Mouse (Mus musculus): ENCODE results near the gene Lefty1. TPM values are rescaled to one million over a fixed set of nuclear protein-coding genes. Genes with fewer than 3 reads are reported as not detected.

Lefty1 gene
- polyA plus RNA-seq, 1 experiment from 2014 or later, result 0.51 TPM

DNA sequence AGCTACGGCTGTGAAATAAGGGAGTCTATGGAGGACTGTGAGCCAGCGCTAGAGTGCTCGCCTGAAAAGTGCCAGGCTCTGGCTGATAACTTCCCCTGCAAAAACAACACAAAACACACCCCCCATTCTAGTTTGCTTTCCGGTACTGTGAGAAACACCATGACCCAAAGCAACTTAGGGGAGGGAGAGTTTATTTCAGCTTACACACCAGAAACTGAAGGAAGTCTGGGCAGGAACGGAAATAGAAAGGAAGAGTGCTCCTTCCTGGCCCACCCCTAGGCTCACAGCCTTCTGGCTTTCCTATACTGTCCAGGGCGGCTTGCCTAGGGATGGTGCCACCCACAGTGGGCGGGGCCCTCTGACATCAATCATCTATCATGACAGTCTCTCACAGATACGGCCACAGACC, 22.2 kb downstream of the Lefty1 start:
- WGBS, result 78% methylated on average over 8 of the region's 8 CpGs
- Histone ChIP-seq H3K27me3 (ENCODE audit: control insufficient read depth, insufficient read depth, low read length) (no peaks in the 10 kb centered on the region), H3K27ac (ENCODE audit: low read depth, low read length) (no peak overlapping the region), H3K36me3 (ENCODE audit: control insufficient read depth, insufficient read depth, low read length) (no peaks in the 10 kb centered on the region; the same call in 1 of the 2 replicates), H3K9ac (ENCODE audit: low read depth, low read length) (no peak overlapping the region), H3K9me3 (ENCODE audit: control insufficient read depth, low read length) (no peaks in the 10 kb centered on the region), H3K4me3 (ENCODE audit: low read length) (no peak overlapping the region), H3K4me2 (replicated peaks; ENCODE audit: low read depth, low read length) (no peak overlapping the region), H3K4me1 (ENCODE audit: control insufficient read depth, insufficient read depth, low read length) (no peaks in the 10 kb centered on the region)
- 0 out of 2 replicates have a peak, but pooled peaks have one; percentile 50 for ATAC-seq (ENCODE audit: low FRiP score, low TSS enrichment)

DNA sequence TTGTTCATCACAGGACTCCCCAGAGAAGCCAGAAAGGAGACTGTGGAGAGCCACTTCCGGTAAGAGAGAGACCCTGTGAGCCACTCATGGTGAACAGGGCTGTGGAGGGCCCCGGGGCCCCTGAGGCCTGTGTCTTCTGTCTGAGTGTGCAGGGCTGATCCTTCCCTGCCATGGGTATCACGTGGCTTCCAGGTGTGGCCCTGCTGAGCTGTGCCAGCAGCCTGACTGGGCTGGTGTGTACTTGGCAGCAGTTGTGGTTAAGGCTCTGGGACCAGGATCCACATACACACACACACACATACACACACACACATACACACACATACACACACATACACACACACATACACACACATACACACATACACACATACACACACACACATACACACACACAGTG, 23.2 kb downstream of the Lefty1 start:
- Histone ChIP-seq H3K27ac (ENCODE audit: low read depth, low read length) (no peak overlapping the region), H3K4me1 (ENCODE audit: control insufficient read depth, insufficient read depth, low read length) (no peaks in the 10 kb centered on the region), H3K36me3 (ENCODE audit: control insufficient read depth, insufficient read depth, low read length) (no peaks in the 10 kb centered on the region; the same call in 1 of the 2 replicates), H3K4me3 (ENCODE audit: low read length) (no peak overlapping the region), H3K9ac (ENCODE audit: low read depth, low read length) (no peak overlapping the region), H3K27me3 (ENCODE audit: control insufficient read depth, insufficient read depth, low read length) (no peaks in the 10 kb centered on the region), H3K4me2 (replicated peaks; ENCODE audit: low read depth, low read length) (no peak overlapping the region), H3K9me3 (ENCODE audit: control insufficient read depth, low read length) (no peaks in the 10 kb centered on the region)
- ATAC-seq (ENCODE audit: low FRiP score, low TSS enrichment), result no peak
- WGBS, result 92% methylated on average over 3 of the region's 3 CpGs

DNA sequence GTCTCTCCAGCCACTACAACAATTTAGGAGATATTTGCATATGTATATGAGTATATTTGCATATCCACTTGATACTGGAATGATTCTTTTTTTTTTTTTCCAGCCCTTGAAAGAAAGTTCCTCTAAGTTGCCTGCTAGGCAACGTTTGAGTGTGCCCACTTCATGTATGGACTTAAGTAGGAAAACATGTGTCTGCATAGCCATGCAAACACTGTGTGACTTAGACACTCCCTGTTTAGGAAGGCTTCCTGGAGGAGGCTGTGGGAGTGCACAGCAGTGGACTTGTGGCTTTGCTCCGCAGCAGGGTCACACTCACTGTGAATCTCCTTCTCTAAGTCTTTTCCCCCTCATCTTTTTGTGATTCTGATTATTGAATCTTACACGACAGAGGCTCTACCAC, 24.0 kb downstream of the Lefty1 start:
- Histone ChIP-seq H3K27ac (ENCODE audit: low read depth, low read length) (no peak overlapping the region), H3K4me1 (ENCODE audit: control insufficient read depth, insufficient read depth, low read length) (no peaks in the 10 kb centered on the region), H3K27me3 (ENCODE audit: control insufficient read depth, insufficient read depth, low read length) (no peaks in the 10 kb centered on the region), H3K36me3 (ENCODE audit: control insufficient read depth, insufficient read depth, low read length) (no peaks in the 10 kb centered on the region; the same call in 1 of the 2 replicates), H3K4me2 (replicated peaks; ENCODE audit: low read depth, low read length) (no peak overlapping the region), H3K9me3 (ENCODE audit: control insufficient read depth, low read length) (no peaks in the 10 kb centered on the region), H3K9ac (ENCODE audit: low read depth, low read length) (no peak overlapping the region), H3K4me3 (ENCODE audit: low read length) (no peak overlapping the region)
- no peak for ATAC-seq (ENCODE audit: low FRiP score, low TSS enrichment)
- WGBS, result 73% methylated on average over 3 of the region's 3 CpGs

DNA sequence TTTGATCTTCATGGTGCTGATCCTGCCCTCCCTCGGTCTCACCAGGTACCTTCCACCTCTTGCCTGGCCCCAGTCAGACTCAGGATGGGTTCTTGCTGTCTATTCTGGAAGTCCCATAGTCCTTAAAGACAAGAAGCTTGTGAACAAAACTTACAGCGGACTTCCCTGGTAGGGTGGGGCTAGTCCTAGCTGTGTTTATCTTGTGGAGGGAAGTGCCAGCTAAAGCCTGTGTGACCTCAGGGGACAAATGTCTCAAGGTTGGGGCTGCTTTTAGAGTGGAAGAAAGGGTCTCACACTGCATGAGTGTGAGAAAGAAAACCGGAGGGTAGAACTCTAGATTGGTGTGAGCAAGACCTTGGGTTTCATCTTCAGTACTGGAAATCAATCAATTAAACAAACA, 31.0 kb downstream of the Lefty1 start:
- Histone ChIP-seq H3K4me2 (replicated peaks; ENCODE audit: low read depth, low read length) (no peak overlapping the region), H3K4me1 (ENCODE audit: control insufficient read depth, insufficient read depth, low read length) (0 out of 2 replicates have a peak, but pooled peaks cover 4% of the 10 kb centered on the region), H3K27me3 (ENCODE audit: control insufficient read depth, insufficient read depth, low read length) (no peaks in the 10 kb centered on the region), H3K27ac (ENCODE audit: low read depth, low read length) (no peak overlapping the region), H3K9me3 (ENCODE audit: control insufficient read depth, low read length) (no peaks in the 10 kb centered on the region), H3K36me3 (ENCODE audit: control insufficient read depth, insufficient read depth, low read length) (no peaks in the 10 kb centered on the region; the same call in 1 of the 2 replicates), H3K4me3 (ENCODE audit: low read length) (no peak overlapping the region), H3K9ac (ENCODE audit: low read depth, low read length) (no peak overlapping the region)
- no peak for ATAC-seq (ENCODE audit: low FRiP score, low TSS enrichment)
- 86% methylated on average over 3 of the region's 3 CpGs for WGBS

GRCm38 (mm10) chr1:180966542-180966941, 31.7 kb downstream of the Lefty1 start:
- no peak overlapping the region for H3K9ac ChIP-seq (ENCODE audit: low read depth, low read length)
- 58% methylated on average over 3 of the region's 3 CpGs for WGBS
- no peaks in the 10 kb centered on the region for H3K9me3 ChIP-seq (ENCODE audit: control insufficient read depth, low read length)
- no peak overlapping the region for H3K27ac ChIP-seq (ENCODE audit: low read depth, low read length)
- 0 out of 2 replicates have a peak, but pooled peaks cover 4% of the 10 kb centered on the region for H3K4me1 ChIP-seq (ENCODE audit: control insufficient read depth, insufficient read depth, low read length)
- no peak overlapping the region for H3K4me3 ChIP-seq (ENCODE audit: low read length)
- no peak overlapping the region for H3K4me2 ChIP-seq (replicated peaks; ENCODE audit: low read depth, low read length)
- no peaks in the 10 kb centered on the region for H3K27me3 ChIP-seq (ENCODE audit: control insufficient read depth, insufficient read depth, low read length)
- H3K36me3 ChIP-seq (ENCODE audit: control insufficient read depth, insufficient read depth, low read length), result no peaks in the 10 kb centered on the region; the same call in 1 of the 2 replicates
- ATAC-seq (ENCODE audit: low FRiP score, low TSS enrichment), result no peak

DNA sequence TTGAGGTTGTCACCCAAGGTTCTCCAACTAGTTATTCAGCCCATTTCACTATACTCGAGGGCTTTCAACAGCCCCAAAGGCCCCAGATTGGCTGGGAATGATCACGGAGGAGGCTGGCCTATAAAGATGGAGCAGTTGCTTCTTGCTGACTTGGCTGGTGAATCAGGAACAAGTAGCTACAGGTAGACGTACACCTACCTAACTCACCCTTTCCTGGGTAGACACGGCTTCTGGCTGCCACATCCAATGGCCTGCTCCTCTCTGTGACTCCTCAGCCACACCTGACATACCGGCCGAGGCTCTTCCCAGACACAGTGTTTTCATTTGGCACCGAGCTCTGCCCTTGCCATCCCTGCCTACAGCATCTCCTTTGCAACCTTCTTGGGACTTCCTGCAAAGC, 32.4 kb downstream of the Lefty1 start:
- no peak overlapping the region for H3K4me3 ChIP-seq (ENCODE audit: low read length)
- H3K9me3 ChIP-seq (ENCODE audit: control insufficient read depth, low read length), result no peaks in the 10 kb centered on the region
- ATAC-seq (ENCODE audit: low FRiP score, low TSS enrichment), result no peak
- H3K4me2 ChIP-seq (replicated peaks; ENCODE audit: low read depth, low read length), result no peak overlapping the region
- no peaks in the 10 kb centered on the region for H3K27me3 ChIP-seq (ENCODE audit: control insufficient read depth, insufficient read depth, low read length)
- WGBS, result 80% methylated on average over 7 of the region's 7 CpGs
- no peak overlapping the region for H3K9ac ChIP-seq (ENCODE audit: low read depth, low read length)
- H3K27ac ChIP-seq (ENCODE audit: low read depth, low read length), result no peak overlapping the region
- 0 out of 2 replicates have a peak, but pooled peaks cover 4% of the 10 kb centered on the region for H3K4me1 ChIP-seq (ENCODE audit: control insufficient read depth, insufficient read depth, low read length)
- H3K36me3 ChIP-seq (ENCODE audit: control insufficient read depth, insufficient read depth, low read length), result no peaks in the 10 kb centered on the region; the same call in 1 of the 2 replicates

DNA sequence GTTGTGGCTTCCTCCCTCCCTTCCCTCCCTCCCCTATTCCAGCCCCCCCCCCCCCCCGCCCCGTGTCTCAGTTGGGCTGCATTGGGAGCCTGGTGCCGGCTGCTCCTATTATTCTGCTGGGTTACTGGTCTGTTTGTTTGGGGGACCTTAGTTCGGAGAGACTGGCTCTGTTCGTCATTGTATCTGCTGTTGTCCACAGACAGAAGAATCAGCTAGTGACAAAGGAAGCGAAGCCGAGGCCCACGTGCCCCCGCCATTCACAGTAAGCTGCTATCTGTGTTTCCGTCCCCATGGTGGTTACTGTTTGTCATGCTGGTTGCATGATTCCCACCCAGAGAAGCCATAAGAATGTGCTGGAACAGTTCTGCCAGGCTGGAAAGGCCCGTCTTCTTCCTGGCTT, 38.1 kb downstream of the Lefty1 start:
- no peak for ATAC-seq (ENCODE audit: low FRiP score, low TSS enrichment)
- H3K36me3 ChIP-seq (ENCODE audit: control insufficient read depth, insufficient read depth, low read length), result no peaks in the 10 kb centered on the region
- H3K4me1 ChIP-seq (ENCODE audit: control insufficient read depth, insufficient read depth, low read length), result no peaks in the 10 kb centered on the region

DNA sequence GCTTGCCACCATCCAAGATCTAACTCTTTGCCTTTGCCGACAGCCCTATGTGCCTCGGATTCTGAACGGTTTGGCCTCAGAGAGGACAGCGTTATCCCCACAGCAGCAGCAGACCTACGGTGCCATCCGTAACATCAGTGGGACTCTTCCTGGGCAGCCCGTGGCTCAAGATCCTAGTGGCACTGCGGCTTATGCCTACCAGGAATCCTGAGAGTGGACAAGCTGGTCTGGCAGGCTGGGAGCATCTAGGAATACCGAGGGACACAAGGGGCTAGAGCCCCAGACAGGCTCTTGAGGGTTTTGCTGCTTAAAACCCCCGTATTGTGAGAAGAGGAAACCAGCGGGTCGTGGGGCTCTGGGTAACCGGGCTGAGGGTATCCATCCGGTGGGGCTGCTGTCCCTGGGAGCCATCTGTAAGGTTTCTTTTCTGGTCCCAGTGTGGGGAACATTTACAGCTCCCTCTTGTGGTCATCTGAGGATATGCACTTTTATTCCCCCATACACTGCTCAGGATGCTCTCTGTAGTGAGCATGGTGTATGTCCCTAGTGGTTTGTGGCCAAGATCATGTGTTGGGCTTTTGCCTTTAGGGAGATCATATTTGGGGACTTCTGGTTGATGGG, 39.4 kb downstream of the Lefty1 start:
- 59% methylated on average over 14 of the region's 14 CpGs for WGBS
- H3K4me3 ChIP-seq (ENCODE audit: low read length), result no peak overlapping the region
- no peaks in the 10 kb centered on the region for H3K36me3 ChIP-seq (ENCODE audit: control insufficient read depth, insufficient read depth, low read length)
- H3K4me2 ChIP-seq (replicated peaks; ENCODE audit: low read depth, low read length), result no peak overlapping the region
- no peak overlapping the region for H3K9ac ChIP-seq (ENCODE audit: low read depth, low read length)
- no peak overlapping the region for H3K27ac ChIP-seq (ENCODE audit: low read depth, low read length)
- H3K27me3 ChIP-seq (ENCODE audit: control insufficient read depth, insufficient read depth, low read length), result no peaks in the 10 kb centered on the region
- no peaks in the 10 kb centered on the region for H3K9me3 ChIP-seq (ENCODE audit: control insufficient read depth, low read length)
- H3K4me1 ChIP-seq (ENCODE audit: control insufficient read depth, insufficient read depth, low read length), result no peaks in the 10 kb centered on the region
- peak; percentile 63; the same call in 1 of the 2 replicates for ATAC-seq (ENCODE audit: low FRiP score, low TSS enrichment)

More for the DNA sequence above, 38.1 kb downstream of the Lefty1 start:
- no peaks in the 10 kb centered on the region for H3K27me3 ChIP-seq (ENCODE audit: control insufficient read depth, insufficient read depth, low read length)
- no peak overlapping the region for H3K27ac ChIP-seq (ENCODE audit: low read depth, low read length)
- H3K9ac ChIP-seq (ENCODE audit: low read depth, low read length), result no peak overlapping the region
- no peaks in the 10 kb centered on the region for H3K9me3 ChIP-seq (ENCODE audit: control insufficient read depth, low read length)
- no peak overlapping the region for H3K4me3 ChIP-seq (ENCODE audit: low read length)
- no peak overlapping the region for H3K4me2 ChIP-seq (replicated peaks; ENCODE audit: low read depth, low read length)
- 96% methylated on average over 9 of the region's 11 CpGs for WGBS

DNA sequence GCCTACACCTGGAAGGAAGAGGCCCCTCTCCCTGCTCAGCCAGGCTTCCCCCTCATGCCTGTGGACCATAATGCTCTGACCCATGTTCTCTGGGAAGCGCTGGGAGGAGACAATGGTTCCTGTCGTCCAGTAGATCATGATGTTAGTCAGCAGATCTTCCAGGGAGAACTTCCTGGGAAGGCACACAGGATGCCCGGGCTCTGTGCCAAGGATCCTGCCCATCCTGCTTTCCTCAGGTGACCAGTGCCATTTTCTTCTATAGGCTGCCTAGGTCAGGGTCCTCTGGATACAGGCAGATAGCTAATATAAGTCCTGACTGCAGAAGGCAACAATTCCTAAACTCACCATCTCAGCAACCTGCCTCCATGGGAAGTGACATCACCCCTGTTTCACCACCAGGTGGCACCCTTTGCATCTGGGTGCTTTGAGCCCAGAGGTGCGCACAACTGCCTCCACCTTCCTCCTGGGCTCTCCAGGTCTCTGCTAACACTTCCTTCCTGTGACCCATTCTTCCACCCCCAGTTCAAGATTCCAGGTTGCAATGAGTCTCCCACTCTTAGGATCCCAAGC, 41.4 kb downstream of the Lefty1 start:
- 59% methylated on average over 4 of the region's 4 CpGs for WGBS
- H3K36me3 ChIP-seq (ENCODE audit: control insufficient read depth, insufficient read depth, low read length), result no peaks in the 10 kb centered on the region
- H3K27me3 ChIP-seq (ENCODE audit: control insufficient read depth, insufficient read depth, low read length), result no peaks in the 10 kb centered on the region
- ATAC-seq (ENCODE audit: low FRiP score, low TSS enrichment), result no peak
- H3K27ac ChIP-seq (ENCODE audit: low read depth, low read length), result no peak overlapping the region
- H3K4me1 ChIP-seq (ENCODE audit: control insufficient read depth, insufficient read depth, low read length), result no peaks in the 10 kb centered on the region
- no peak overlapping the region for H3K9ac ChIP-seq (ENCODE audit: low read depth, low read length)
- no peak overlapping the region for H3K4me3 ChIP-seq (ENCODE audit: low read length)
- no peak overlapping the region for H3K4me2 ChIP-seq (replicated peaks; ENCODE audit: low read depth, low read length)
- no peaks in the 10 kb centered on the region for H3K9me3 ChIP-seq (ENCODE audit: control insufficient read depth, low read length)
